Mouse (Mus musculus): ENCODE results near the gene Brd2. TPM values are rescaled to one million over a fixed set of nuclear protein-coding genes. Genes with fewer than 3 reads are reported as not detected.

Gene Brd2
- polyA plus RNA-seq, 1 experiment = 233 TPM

GRCm38 (mm10) chr17:34133289-34133688, 10.9 kb upstream of the Brd2 start:
- H3K27ac ChIP-seq (ENCODE audit: insufficient read depth, low read length) = no peak overlapping the region
- peak; percentile 39; the same call in 1 of the 2 replicates for TF ChIP-seq POLR2A (IDR thresholded peaks at IDR 0.05; ENCODE audit: low read depth, low read length)
- no peak for TF ChIP-seq CTCF (IDR thresholded peaks at IDR 0.05; ENCODE audit: borderline replicate concordance, insufficient read depth, low read length)
- no peaks in the 10 kb centered on the region for H3K4me1 ChIP-seq (ENCODE audit: control insufficient read depth, insufficient read depth, low read length)
- H3K4me3 ChIP-seq (ENCODE audit: insufficient read depth, low read length) = no peak overlapping the region

GRCm38 (mm10) chr17:34131911-34132310, 9.5 kb upstream of the Brd2 start:
- Histone ChIP-seq H3K27ac (ENCODE audit: insufficient read depth, low read length) (no peak overlapping the region), H3K4me1 (ENCODE audit: control insufficient read depth, insufficient read depth, low read length) (peaks cover 6% of the 10 kb centered on the region), H3K4me3 (ENCODE audit: insufficient read depth, low read length) (no peak overlapping the region)
- no peak for TF ChIP-seq CTCF (IDR thresholded peaks at IDR 0.05; ENCODE audit: borderline replicate concordance, insufficient read depth, low read length)
- TF ChIP-seq POLR2A (IDR thresholded peaks at IDR 0.05; ENCODE audit: low read depth, low read length) = peak; percentile 52

DNA sequence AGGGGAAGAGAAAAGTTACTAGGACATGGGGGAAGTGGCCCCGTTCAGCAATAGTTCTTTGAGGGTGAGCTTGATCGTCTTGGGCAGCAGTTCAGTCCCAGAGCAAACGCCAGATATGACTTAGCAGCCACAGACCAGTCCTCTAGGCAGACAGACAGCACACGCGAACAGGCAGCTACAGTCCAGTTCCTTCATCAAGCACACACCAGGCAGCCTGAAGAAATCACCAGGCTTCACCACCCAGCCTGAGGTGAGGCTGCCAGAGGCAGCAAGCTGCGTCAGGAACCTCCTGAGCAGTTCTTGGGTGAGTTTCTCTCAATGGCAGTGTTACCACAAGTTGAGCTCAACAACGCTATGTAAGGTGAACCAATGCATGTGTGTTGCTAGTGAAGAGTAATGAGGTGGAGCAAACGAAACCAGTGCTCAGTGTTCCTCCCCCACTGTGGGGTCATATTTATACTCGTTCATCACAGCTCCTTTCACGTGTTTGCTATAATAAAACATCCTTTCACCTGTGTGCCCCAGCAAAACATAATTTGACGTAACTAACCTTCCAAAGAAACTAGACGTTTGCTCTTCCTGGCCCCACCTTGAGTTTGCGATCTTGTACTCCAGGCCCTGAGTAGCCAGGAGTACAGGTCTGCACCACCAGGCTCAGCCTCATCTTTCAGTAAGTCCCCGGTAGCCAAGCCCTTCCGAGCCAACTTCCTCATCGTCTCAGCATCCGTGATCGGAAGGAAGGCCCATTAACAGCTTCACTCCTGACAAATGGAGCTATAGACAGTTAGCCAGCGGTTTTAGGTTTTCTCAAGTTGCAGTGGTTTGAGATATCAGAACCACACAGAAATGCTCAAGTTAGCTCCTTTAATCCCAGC, 7.9 kb upstream of the Brd2 start:
- H3K27ac ChIP-seq (ENCODE audit: insufficient read depth, low read length) = no peak overlapping the region
- TF ChIP-seq CTCF (IDR thresholded peaks at IDR 0.05; ENCODE audit: borderline replicate concordance, insufficient read depth, low read length) (no peak), POLR2A (IDR thresholded peaks at IDR 0.05; ENCODE audit: low read depth, low read length) (peak; percentile 54; the same call in 1 of the 2 replicates)
- H3K4me3 ChIP-seq (ENCODE audit: insufficient read depth, low read length) = no peak overlapping the region
- peaks cover 6% of the 10 kb centered on the region for H3K4me1 ChIP-seq (ENCODE audit: control insufficient read depth, insufficient read depth, low read length)

DNA sequence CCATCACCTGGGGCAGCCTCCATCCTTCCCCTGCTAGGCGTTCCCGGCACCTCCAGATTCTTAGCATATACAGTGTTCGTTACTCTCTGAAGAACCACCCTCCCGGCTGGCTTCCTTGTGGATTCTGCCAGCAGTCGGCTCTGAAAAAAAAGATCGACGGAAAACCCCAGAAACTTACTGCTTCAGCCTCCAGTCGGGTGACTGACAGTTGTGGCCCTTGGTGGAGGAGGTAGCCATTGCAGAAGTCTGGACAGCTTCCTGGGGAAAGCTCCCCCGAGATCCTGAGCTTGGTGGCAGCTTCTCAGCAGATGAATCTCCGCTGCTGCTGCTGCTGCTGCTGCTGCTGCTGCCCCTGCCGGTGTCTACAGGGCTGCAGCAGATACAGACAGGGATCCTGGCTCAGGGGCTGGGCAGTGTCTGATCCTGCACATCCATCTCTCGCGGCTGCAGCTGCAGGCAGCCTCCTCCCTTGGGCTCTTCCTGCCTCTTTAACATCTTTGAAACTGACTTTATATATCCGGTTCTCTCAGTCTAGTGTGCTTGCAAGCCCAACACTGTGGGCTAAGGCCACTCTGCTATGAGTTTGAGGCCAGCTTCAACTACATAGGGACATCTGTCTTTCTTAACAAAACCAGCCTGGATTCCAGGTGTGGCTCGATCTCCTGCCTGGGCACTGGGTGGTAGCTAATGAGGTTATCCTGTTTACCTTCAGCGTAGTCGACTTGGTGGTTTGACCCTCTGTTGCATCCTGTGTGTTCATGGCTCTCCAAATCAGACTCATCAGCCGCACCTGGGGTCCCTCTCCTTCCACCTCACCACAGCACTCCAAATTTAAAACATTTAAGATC, 6.7 kb upstream of the Brd2 start:
- peaks cover 10% of the 10 kb centered on the region for H3K4me1 ChIP-seq (ENCODE audit: control insufficient read depth, insufficient read depth, low read length)
- no peak overlapping the region for H3K4me3 ChIP-seq (ENCODE audit: insufficient read depth, low read length)
- H3K27ac ChIP-seq (ENCODE audit: insufficient read depth, low read length) = no peak overlapping the region

GRCm38 (mm10) chr17:34128264-34128937, 6.0 kb upstream of the Brd2 start:
- no peak for TF ChIP-seq CTCF (IDR thresholded peaks at IDR 0.05; ENCODE audit: borderline replicate concordance, insufficient read depth, low read length)
- 0 out of 2 replicates have a peak, but pooled peaks have one; percentile 24 for TF ChIP-seq POLR2A (IDR thresholded peaks at IDR 0.05; ENCODE audit: low read depth, low read length)
- peaks cover 10% of the 10 kb centered on the region for H3K4me1 ChIP-seq (ENCODE audit: control insufficient read depth, insufficient read depth, low read length)
- H3K27ac ChIP-seq (ENCODE audit: insufficient read depth, low read length) = no peak overlapping the region
- H3K4me3 ChIP-seq (ENCODE audit: insufficient read depth, low read length) = no peak overlapping the region

More for the DNA sequence above, 6.7 kb upstream of the Brd2 start:
- TF ChIP-seq CTCF (IDR thresholded peaks at IDR 0.05; ENCODE audit: borderline replicate concordance, insufficient read depth, low read length) (no peak), POLR2A (IDR thresholded peaks at IDR 0.05; ENCODE audit: low read depth, low read length) (peak; percentile 38)

DNA sequence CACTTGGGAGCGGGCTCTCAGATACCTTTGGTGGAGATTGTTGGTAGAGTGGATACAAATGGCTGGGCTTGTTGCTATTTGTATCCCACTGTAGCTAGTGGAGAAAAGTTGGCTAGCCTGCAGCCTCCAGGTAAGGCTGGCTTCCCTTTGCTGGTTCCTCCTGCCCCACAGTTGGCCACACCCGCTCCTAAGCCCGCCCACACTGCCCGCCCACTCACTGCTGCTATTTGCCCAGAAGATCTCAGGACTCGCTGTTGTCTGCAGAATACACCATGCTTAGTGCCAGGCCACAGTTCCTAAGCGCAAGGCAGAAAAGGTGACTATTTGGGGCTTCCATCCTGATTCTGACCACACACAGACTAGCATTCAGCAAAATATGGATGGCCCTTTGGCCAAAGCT, 5.0 kb upstream of the Brd2 start:
- Histone ChIP-seq H3K4me1 (ENCODE audit: control insufficient read depth, insufficient read depth, low read length) (peaks cover 10% of the 10 kb centered on the region), H3K27ac (ENCODE audit: insufficient read depth, low read length) (no peak overlapping the region), H3K4me3 (ENCODE audit: insufficient read depth, low read length) (no peak overlapping the region)
- TF ChIP-seq CTCF (IDR thresholded peaks at IDR 0.05; ENCODE audit: borderline replicate concordance, insufficient read depth, low read length) (no peak), POLR2A (IDR thresholded peaks at IDR 0.05; ENCODE audit: low read depth, low read length) (no peak)

DNA sequence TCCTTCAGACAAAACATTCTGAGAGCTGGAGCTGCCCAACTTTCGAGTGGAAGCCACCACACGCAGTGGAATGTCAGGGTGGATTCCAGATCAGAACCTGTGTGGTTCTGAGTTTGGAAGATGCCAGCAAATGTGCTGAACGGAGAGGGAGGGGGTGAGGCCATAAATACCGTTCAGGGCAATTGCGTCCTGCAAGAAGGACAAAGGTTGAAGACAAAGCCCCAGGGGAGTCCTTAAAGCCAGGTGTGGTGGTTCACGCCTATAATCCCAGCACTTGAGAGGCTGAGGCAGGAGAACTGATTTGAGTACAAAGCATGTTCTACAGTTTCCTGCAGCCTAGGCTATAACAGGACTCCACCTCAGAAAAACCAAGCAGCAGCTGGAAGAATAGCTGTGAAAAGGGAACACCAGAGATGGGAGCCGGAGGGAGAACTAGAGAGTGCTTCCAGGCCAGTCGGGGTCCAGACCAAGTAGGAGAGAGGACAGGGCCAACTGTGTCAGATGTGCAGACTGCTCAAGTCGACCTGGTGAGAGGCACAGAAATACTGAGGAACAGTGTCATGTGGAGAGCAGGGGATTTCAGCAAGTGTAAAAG, 4.5 kb upstream of the Brd2 start:
- Histone ChIP-seq H3K27ac (ENCODE audit: insufficient read depth, low read length) (no peak overlapping the region), H3K4me3 (ENCODE audit: insufficient read depth, low read length) (no peak overlapping the region), H3K4me1 (ENCODE audit: control insufficient read depth, insufficient read depth, low read length) (peaks cover 10% of the 10 kb centered on the region)
- no peak for TF ChIP-seq CTCF (IDR thresholded peaks at IDR 0.05; ENCODE audit: borderline replicate concordance, insufficient read depth, low read length)
- no peak for TF ChIP-seq POLR2A (IDR thresholded peaks at IDR 0.05; ENCODE audit: low read depth, low read length)

DNA sequence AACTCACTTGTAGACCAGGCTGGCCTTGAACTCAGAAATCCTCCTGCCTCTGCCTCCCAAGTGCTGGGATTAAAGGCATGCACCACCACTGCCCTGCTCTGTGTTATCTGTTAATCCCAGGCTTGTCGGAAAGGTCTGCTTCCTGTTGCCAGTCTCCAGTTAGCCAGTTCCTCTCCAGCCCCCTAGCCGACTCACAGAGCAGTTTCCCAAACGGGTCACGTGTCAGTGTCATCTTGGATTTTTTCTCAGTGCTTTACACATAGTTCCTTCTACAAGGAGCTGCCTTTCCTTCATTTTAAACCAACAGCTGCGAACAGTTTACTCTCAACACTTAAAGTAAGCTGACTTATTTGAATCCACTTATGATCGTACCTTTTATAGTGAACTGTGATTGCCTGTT, 2.2 kb upstream of the Brd2 start:
- TF ChIP-seq CTCF (IDR thresholded peaks at IDR 0.05; ENCODE audit: borderline replicate concordance, insufficient read depth, low read length) (no peak), POLR2A (IDR thresholded peaks at IDR 0.05; ENCODE audit: low read depth, low read length) (no peak)
- H3K27ac ChIP-seq (ENCODE audit: insufficient read depth, low read length) = no peak overlapping the region
- H3K4me3 ChIP-seq (ENCODE audit: insufficient read depth, low read length) = peak overlapping the region; percentile 11; the same call in 1 of the 2 replicates
- H3K4me1 ChIP-seq (ENCODE audit: control insufficient read depth, insufficient read depth, low read length) = peaks cover 10% of the 10 kb centered on the region

DNA sequence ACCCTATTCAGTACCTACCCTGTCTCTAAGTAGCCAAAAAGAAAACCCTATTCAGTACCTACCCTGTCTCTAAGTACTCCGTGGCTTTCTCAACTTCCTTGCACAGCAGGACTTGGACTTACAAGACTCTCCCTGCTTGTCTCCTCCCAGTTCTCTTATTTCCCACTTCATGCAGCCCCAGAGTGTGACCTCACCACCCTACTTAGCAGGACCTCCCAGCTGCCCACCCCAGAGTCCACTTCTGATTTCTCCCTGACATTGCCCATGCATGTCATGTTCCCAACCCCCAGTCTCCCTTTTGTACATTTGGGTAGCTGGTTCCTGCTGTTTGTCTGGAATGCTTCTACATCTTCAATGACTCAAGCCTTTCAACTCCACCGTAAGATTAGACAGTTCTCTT, 1.1 kb upstream of the Brd2 start:
- peak overlapping the region; percentile 98 for H3K27ac ChIP-seq (ENCODE audit: insufficient read depth, low read length)
- TF ChIP-seq CTCF (IDR thresholded peaks at IDR 0.05; ENCODE audit: borderline replicate concordance, insufficient read depth, low read length) (no peak), POLR2A (IDR thresholded peaks at IDR 0.05; ENCODE audit: low read depth, low read length) (peak; percentile 59)
- H3K4me3 ChIP-seq (ENCODE audit: insufficient read depth, low read length) = peak overlapping the region; percentile 70
- H3K4me1 ChIP-seq (ENCODE audit: control insufficient read depth, insufficient read depth, low read length) = peaks cover 10% of the 10 kb centered on the region

All from embryonic fibroblast, embryonic 13.5 days (primary cell).